Mouse (Mus musculus) midbrain, postnatal 0 days (tissue): ENCODE measurements around the gene Lrwd1. TPM values are rescaled to one million over a fixed set of nuclear protein-coding genes. Genes with fewer than 3 reads are reported as not detected.
"Not testable (repeated sequence)": the region's sequence is repeated elsewhere in the genome, so short reads cannot be mapped to it uniquely, and the experiment has no call there.

Experiments
- ATAC-seq: fragments of 200-750 bp; cut with Nextera tagmentation; 2 replicates; pipeline ENCODE4 v1.8.0; 2017; ENCODE audit warnings: moderate number of reproducible peaks, mild to moderate bottlenecking, moderate TSS enrichment, moderate library complexity; ENCODE audit not compliant: low FRiP score
- DNase-seq: peaks from one replicate; pipeline ENCODE4 v3.0.0-alpha.2; 2015; ENCODE audit warnings: low spot score
- H3K27ac ChIP-seq: fragments of 300-500 bp; sonication (generic); 2 replicates; pipeline ENCODE4 v1.5.1; 2014; ENCODE audit warnings: low read depth, mild to moderate bottlenecking, low read length, mixed read lengths
- H3K27me3 ChIP-seq: fragments of 300-500 bp; sonication (generic); 2 replicates; pipeline ENCODE4 v1.6.1; 2014; ENCODE audit warnings: low read length, control low read depth, mixed read lengths; ENCODE audit not compliant: insufficient read depth
- H3K36me3 ChIP-seq: fragments of 300-500 bp; sonication (generic); 2 replicates; pipeline ENCODE4 v1.6.1; 2014; ENCODE audit warnings: low read length, control low read depth, mixed read lengths; ENCODE audit not compliant: insufficient read depth
- H3K4me1 ChIP-seq: fragments of 300-500 bp; sonication (generic); 2 replicates; pipeline ENCODE4 v1.6.1; 2014; ENCODE audit warnings: mild to moderate bottlenecking, control low read depth, antibody characterized with exemption, low read length, mixed read lengths; ENCODE audit not compliant: insufficient read depth
- H3K4me2 ChIP-seq: fragments of 300-500 bp; sonication (generic); 2 replicates; pipeline ENCODE4 v1.6.1; 2014; ENCODE audit warnings: low read depth, mild to moderate bottlenecking, low read length, mixed read lengths; ENCODE audit not compliant: poor library complexity, severe bottlenecking
- H3K4me3 ChIP-seq: fragments of 300-500 bp; sonication (generic); 2 replicates; pipeline ENCODE4 v1.5.1; 2014; ENCODE audit warnings: low read depth, mild to moderate bottlenecking, low read length, moderate library complexity
- H3K9ac ChIP-seq: fragments of 300-500 bp; sonication (generic); replicated peaks from 2 replicates; pipeline ENCODE4 v1.6.1; 2014; ENCODE audit warnings: mild to moderate bottlenecking, low read length, moderate library complexity, mixed read lengths; ENCODE audit not compliant: poor library complexity, severe bottlenecking
- H3K9me3 ChIP-seq: fragments of 300-500 bp; sonication (generic); 2 replicates; pipeline ENCODE4 v1.6.1; 2016; ENCODE audit warnings: low read length, control low read depth
- CTCF ChIP-seq: IDR thresholded peaks from 2 replicates; pipeline ENCODE4 v1.5.1; 2016; ENCODE audit warnings: antibody characterized with exemption, mild to moderate bottlenecking
- WGBS: fragments of 180-500 bp; shearing (Covaris S2); extraction: QIAGEN DNeasy Blood & Tissue Kit; methylation state at CpG from one replicate; pipeline ENCODE4 v1.1.7; 2014; 5-methylcytosine and 5-hydroxymethylcytosine counted together
- polyA plus RNA-seq: library from polyadenylated mRNA; unstranded; fragments of >200 nt; fragmentation: Nextera tagmentation; extraction: Ambion mirVana; gene quantifications from 2 replicates; pipeline ENCODE4 v1.2.1, GENCODE M21; 2015
- total RNA-seq: library from RNA; depleted of rRNA; stranded (reverse); fragments of >200 nt; gene quantifications from 2 replicates; pipeline ENCODE4 v1.2.3, GENCODE M21; 2014

Lrwd1 gene
- total and polyA plus RNA-seq, 2 experiments from 2014 or later = 16.3 to 33.2 TPM

DNA sequence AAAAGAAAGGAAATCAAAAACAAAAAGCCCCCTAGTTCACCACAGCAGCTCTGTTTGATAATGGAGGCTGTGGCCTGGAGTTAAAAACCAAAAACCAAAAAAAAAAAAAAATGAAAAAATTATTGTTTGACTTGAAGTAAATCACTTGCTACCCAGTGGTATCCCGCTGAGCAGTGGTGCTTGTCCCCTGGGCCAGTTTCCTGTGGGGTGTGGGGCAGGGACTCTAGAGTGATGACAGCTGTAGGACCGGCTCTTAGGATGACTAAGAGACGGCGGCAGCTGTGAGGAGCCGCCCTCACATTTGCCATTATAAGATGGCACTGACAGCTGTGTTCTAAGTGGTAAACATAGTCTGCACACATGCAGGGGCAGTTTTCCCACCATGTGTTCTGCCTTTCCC, 19.5 kb upstream of the Lrwd1 start:
- WGBS = 92% methylated on average over 5 of the region's 5 CpGs
- no peak overlapping the region for H3K9ac ChIP-seq
- no peak overlapping the region for H3K27ac ChIP-seq
- no peaks in the 10 kb centered on the region for H3K27me3 ChIP-seq
- TF ChIP-seq CTCF = no peak
- H3K9me3 ChIP-seq = no peaks in the 10 kb centered on the region
- no peak overlapping the region for H3K4me3 ChIP-seq
- ATAC-seq (no peak), DNase-seq (no peak)
- no peak overlapping the region for H3K4me2 ChIP-seq
- H3K4me1 ChIP-seq = no peaks in the 10 kb centered on the region
- H3K36me3 ChIP-seq = peaks cover 7% of the 10 kb centered on the region; the same call in 1 of the 2 replicates

DNA sequence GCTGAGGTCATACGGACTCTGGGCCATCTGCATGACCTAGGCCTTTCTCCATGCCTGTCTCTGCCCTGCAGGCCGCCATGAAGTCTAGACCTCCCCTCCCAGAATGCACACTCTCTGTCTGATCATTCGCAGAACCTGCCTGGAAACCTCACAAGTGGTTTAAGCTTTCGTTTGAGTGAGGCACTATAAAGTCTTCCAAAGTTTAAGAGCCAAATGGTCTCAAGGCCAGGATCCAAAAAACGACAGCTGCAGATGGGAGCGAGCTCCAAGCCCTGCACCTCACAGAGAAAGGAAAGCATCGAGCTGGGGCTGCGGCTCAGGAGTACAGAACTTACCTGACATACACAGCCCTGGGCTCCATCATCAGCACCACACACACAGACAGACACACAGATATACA, 16.5 kb upstream of the Lrwd1 start:
- ATAC-seq (no peak), DNase-seq (no peak)
- H3K9ac ChIP-seq = no peak overlapping the region
- no peak overlapping the region for H3K4me3 ChIP-seq
- H3K27ac ChIP-seq = no peak overlapping the region
- H3K27me3 ChIP-seq = no peaks in the 10 kb centered on the region
- H3K4me1 ChIP-seq = no peaks in the 10 kb centered on the region
- H3K36me3 ChIP-seq = 0 out of 2 replicates have a peak, but pooled peaks cover 4% of the 10 kb centered on the region
- TF ChIP-seq CTCF = no peak
- H3K4me2 ChIP-seq = no peak overlapping the region
- WGBS = 81% methylated on average over 8 of the region's 8 CpGs
- H3K9me3 ChIP-seq = no peaks in the 10 kb centered on the region

DNA sequence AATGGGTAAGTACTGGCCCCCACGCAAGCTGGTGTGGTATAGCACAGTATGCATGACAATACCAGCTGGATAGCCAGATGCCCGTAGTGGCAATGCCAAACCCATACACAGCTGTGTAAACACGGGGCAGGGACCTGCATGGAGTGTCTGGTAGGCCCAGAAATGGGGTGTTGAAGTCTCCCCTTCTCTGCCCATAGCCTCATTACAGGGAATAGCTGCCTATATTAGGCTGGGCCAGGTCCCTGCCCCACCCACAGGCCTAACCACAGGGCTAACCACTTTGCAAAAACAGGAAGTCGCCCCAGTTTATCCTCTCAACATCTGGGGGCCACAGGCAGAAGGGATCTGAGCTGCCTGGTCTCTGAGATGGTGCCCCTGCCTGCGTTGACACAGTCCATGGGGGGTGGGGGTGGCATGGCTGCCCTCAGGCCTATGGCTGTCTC, 13.3 kb upstream of the Lrwd1 start:
- not testable (repeated sequence) for H3K36me3 ChIP-seq, ATAC-seq, DNase-seq, H3K4me2 ChIP-seq, H3K4me1 ChIP-seq, H3K27me3 ChIP-seq, H3K9ac ChIP-seq, H3K9me3 ChIP-seq, H3K27ac ChIP-seq, H3K4me3 ChIP-seq
- WGBS = 78% methylated on average over 5 of the region's 5 CpGs

DNA sequence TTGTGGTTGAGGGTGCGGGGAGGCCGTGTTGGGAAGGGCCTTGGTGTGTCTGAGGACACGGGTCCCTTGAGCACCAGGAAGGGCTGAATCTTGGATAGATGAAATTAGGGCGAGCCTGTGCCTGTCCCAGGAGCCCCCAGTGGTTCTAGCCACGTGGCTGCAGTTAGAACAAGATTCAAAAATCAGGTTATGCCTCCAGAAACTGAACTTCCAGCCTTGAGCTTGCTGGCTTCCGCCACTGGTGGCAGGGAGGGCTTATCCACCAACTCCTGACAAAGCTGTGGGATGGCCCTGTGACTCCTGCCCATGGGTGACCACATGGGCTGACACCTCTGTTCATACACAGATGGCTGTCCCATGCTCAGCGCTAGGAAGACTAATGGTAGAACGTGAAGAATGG, 11.8 kb upstream of the Lrwd1 start:
- Histone ChIP-seq H3K27me3 (no peaks in the 10 kb centered on the region), H3K27ac (no peak overlapping the region), H3K4me2 (no peak overlapping the region), H3K36me3 (no peaks in the 10 kb centered on the region), H3K9me3 (no peaks in the 10 kb centered on the region), H3K4me1 (no peaks in the 10 kb centered on the region), H3K9ac (no peak overlapping the region), H3K4me3 (no peak overlapping the region)
- 67% methylated on average over 8 of the region's 8 CpGs for WGBS
- no peak for TF ChIP-seq CTCF
- no peak for DNase-seq
- ATAC-seq = no peak

DNA sequence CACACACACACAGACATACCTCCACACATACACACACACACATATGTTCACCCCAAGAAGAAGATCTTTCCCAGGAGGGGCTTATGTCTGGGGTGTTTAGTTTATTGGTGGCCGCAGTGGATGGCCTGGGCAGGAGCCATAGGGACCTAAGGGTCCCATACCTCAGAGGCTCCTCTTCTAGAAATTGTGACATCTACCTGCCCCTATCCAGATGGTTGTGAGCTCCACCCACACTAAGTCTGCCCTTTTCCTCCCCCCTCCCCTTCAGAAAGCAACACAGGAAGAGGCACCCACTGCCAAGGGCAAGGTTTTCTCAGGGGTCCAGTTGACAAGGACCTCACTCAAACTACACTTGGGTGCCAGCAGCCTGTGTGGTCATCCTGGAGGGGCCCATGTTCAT, 11.1 kb upstream of the Lrwd1 start:
- DNase-seq (no peak), ATAC-seq (no peak)
- Histone ChIP-seq H3K4me1 (no peaks in the 10 kb centered on the region), H3K4me2 (no peak overlapping the region), H3K27ac (no peak overlapping the region), H3K9me3 (no peaks in the 10 kb centered on the region), H3K9ac (no peak overlapping the region), H3K27me3 (no peaks in the 10 kb centered on the region), H3K36me3 (peaks cover 2% of the 10 kb centered on the region; the same call in 1 of the 2 replicates), H3K4me3 (no peak overlapping the region)
- TF ChIP-seq CTCF = no peak
- WGBS = 95% methylated on average over 1 of the region's 1 CpGs

DNA sequence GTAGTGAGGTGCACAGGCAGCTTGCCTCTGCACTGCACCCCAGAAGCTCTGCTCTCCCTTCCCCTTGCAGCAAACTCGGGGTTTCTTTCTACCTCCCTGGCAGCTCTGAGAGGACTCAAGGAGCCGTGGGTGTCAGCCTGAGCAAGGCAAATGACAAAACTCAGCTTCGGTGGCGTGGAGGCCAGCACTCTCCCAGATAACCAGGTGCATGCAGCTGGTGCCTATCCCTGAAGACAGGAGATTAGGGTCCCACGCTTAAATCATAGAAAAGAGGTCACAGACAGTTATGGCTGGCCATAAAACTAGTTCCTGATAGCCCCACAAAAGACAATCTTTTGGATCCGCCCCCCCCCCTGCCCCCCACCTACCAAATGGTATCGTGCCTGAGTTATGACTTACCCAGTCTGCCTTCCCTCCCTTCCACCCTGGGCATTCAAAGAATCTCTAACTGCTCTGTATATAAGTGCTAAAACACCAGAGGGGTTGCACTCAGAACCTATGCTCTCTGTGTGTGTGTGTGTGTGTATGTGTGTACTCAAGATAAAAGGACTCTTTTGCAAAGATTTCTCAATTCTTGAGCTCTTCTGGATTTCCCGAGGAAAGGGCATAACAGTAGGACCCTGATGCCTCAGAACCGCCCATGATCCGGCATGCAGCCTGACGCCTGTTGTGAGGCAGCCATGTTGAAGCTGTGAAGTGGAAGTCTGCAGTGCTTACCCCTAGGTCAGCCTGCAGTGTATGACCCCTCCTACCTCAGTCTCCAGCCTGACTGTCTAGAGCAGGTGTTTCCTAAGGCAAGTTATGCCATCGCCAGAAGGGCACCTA, 8.9 kb upstream of the Lrwd1 start:
- DNase-seq (no peak), ATAC-seq (no peak)
- H3K27me3 ChIP-seq = no peaks in the 10 kb centered on the region
- TF ChIP-seq CTCF = no peak
- H3K4me3 ChIP-seq = no peak overlapping the region
- H3K9ac ChIP-seq = no peak overlapping the region
- no peaks in the 10 kb centered on the region for H3K9me3 ChIP-seq
- no peaks in the 10 kb centered on the region for H3K4me1 ChIP-seq
- H3K4me2 ChIP-seq = no peak overlapping the region
- peaks cover 21% of the 10 kb centered on the region for H3K36me3 ChIP-seq
- H3K27ac ChIP-seq = no peak overlapping the region
- WGBS = 75% methylated on average over 12 of the region's 12 CpGs
